Mouse (Mus musculus): ENCODE measurements around the gene Pdap1. TPM values are rescaled to one million over a fixed set of nuclear protein-coding genes. Genes with fewer than 3 reads are reported as not detected.
"Not testable (repeated sequence)": the region's sequence is repeated elsewhere in the genome, so short reads cannot be mapped to it uniquely, and the experiment has no call there.

Pdap1 gene
- polyA plus RNA-seq, 1 experiment, result 74.2 TPM

GRCm38 (mm10) chr5:145089878-145090277, 50.2 kb downstream of the Pdap1 start:
- peaks cover 10% of the 10 kb centered on the region for H3K4me1 ChIP-seq (ENCODE audit: control insufficient read depth, insufficient read depth, low read length)
- TF ChIP-seq CTCF (IDR thresholded peaks at IDR 0.05; ENCODE audit: extremely low read depth, insufficient read depth, low read length), result no peak
- TF ChIP-seq POLR2A (IDR thresholded peaks at IDR 0.05; ENCODE audit: extremely low read depth, insufficient read depth, low read length), result no peak
- H3K27ac ChIP-seq (ENCODE audit: insufficient read depth, low read length), result peak overlapping the region; percentile 51; the same call in 1 of the 2 replicates

GRCm38 (mm10) chr5:145088186-145088585, 51.9 kb downstream of the Pdap1 start:
- H3K27ac ChIP-seq (ENCODE audit: insufficient read depth, low read length), result no peak overlapping the region
- no peak overlapping the region for H3K4me3 ChIP-seq (ENCODE audit: insufficient read depth, low read length)
- TF ChIP-seq POLR2A (IDR thresholded peaks at IDR 0.05; ENCODE audit: extremely low read depth, insufficient read depth, low read length) (no peak), CTCF (IDR thresholded peaks at IDR 0.05; ENCODE audit: extremely low read depth, insufficient read depth, low read length) (no peak)
- H3K4me1 ChIP-seq (ENCODE audit: control insufficient read depth, insufficient read depth, low read length), result peaks cover 13% of the 10 kb centered on the region

More at GRCm38 (mm10) chr5:145089878-145090277, 50.2 kb downstream of the Pdap1 start:
- H3K4me3 ChIP-seq (ENCODE audit: insufficient read depth, low read length), result no peak overlapping the region

GRCm38 (mm10) chr5:145084822-145085221, 55.2 kb downstream of the Pdap1 start:
- Histone ChIP-seq H3K27ac (ENCODE audit: insufficient read depth, low read length) (no peak overlapping the region), H3K4me3 (ENCODE audit: insufficient read depth, low read length) (peak overlapping the region; percentile 63; the same call in 1 of the 2 replicates), H3K4me1 (ENCODE audit: control insufficient read depth, insufficient read depth, low read length) (peaks cover 10% of the 10 kb centered on the region)
- no peak for TF ChIP-seq POLR2A (IDR thresholded peaks at IDR 0.05; ENCODE audit: extremely low read depth, insufficient read depth, low read length)
- no peak for TF ChIP-seq CTCF (IDR thresholded peaks at IDR 0.05; ENCODE audit: extremely low read depth, insufficient read depth, low read length)

- Histone ChIP-seq H3K4me3 (ENCODE audit: insufficient read depth, low read length) (peak within 1 kb of the TSS; percentile 63), H3K27ac (ENCODE audit: insufficient read depth, low read length) (peak within 1 kb of the TSS; percentile 20; the same call in 1 of the 2 replicates), H3K4me1 (ENCODE audit: control insufficient read depth, insufficient read depth, low read length) (peaks cover 7% of the 10 kb centered on the region)
- peak; percentile 88 for TF ChIP-seq POLR2A (IDR thresholded peaks at IDR 0.05; ENCODE audit: extremely low read depth, insufficient read depth, low read length)
- no peak for TF ChIP-seq CTCF (IDR thresholded peaks at IDR 0.05; ENCODE audit: extremely low read depth, insufficient read depth, low read length)
Observed at GRCm38 (mm10) chr5:145083632-145084451, 56.2 kb downstream of the Pdap1 start, which contains the start of the genes Arpc1a and Kpna7. Gene Arpc1a (plus strand): TSS chr5:145083830. Gene Kpna7 (minus strand): TSS chr5:145084030.

DNA sequence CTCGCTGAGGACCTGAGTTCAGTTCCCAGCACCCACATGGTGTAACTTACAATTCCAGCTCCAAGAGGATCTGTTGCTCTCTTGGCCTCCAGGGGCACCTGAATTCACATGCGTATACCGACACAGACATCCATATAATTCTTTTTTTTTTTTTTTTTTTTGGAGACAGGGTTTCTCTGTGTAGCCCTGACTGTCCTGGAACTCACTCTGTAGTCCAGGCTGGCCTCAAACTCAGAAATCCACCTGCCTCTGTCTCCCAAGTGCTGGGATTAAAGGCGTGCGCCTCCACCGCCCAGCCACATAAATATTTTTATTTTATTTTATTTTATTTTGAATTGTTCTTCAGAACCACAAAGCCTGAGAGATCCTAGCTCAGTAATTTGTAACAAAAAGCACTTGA, 56.8 kb downstream of the Pdap1 start:
- H3K27ac ChIP-seq (ENCODE audit: insufficient read depth, low read length); H3K4me1 ChIP-seq (ENCODE audit: control insufficient read depth, insufficient read depth, low read length): not testable (repeated sequence)
- H3K4me3 ChIP-seq (ENCODE audit: insufficient read depth, low read length), result peak overlapping the region; percentile 63

- TF ChIP-seq POLR2A (IDR thresholded peaks at IDR 0.05; ENCODE audit: extremely low read depth, insufficient read depth, low read length), result no peak
- no peak for TF ChIP-seq CTCF (IDR thresholded peaks at IDR 0.05; ENCODE audit: extremely low read depth, insufficient read depth, low read length)
- H3K27ac ChIP-seq (ENCODE audit: insufficient read depth, low read length), result no peak overlapping the region
- peaks cover 7% of the 10 kb centered on the region for H3K4me1 ChIP-seq (ENCODE audit: control insufficient read depth, insufficient read depth, low read length)
- no peak overlapping the region for H3K4me3 ChIP-seq (ENCODE audit: insufficient read depth, low read length)
Observed at GRCm38 (mm10) chr5:145081866-145082613, 58.0 kb downstream of the Pdap1 start.

Other genes with a start within 250 kb of the Pdap1 start
- 33.8 and 34.0 TPM in 2 replicates for gene Smurf1, start 174.4 kb downstream of the Pdap1 start, polyA plus RNA-seq (2012; rRNA removed)
- gene Gm4871, start 107.5 kb downstream of the Pdap1 start, polyA plus RNA-seq (2012; rRNA removed), result not detected in 2 replicates
- not detected in 2 replicates for gene 1700018F24Rik, start 97.2 kb downstream of the Pdap1 start, polyA plus RNA-seq (2012; rRNA removed)
- gene Arpc1a, start 56.4 kb downstream of the Pdap1 start, polyA plus RNA-seq (2012; rRNA removed), result 253 and 254 TPM in 2 replicates
- gene Kpna7, start 56.2 kb downstream of the Pdap1 start, polyA plus RNA-seq (2012; rRNA removed), result not detected in 2 replicates
- 74.5 and 84.6 TPM in 2 replicates for gene Arpc1b, start 26.0 kb downstream of the Pdap1 start, polyA plus RNA-seq (2012; rRNA removed)
- gene Bud31, start 124 bp upstream of the Pdap1 start, polyA plus RNA-seq (2012; rRNA removed), result 104 and 105 TPM in 2 replicates
- 16.4 and 18.5 TPM in 2 replicates for gene Ptcd1, start 26.9 kb upstream of the Pdap1 start, polyA plus RNA-seq (2012; rRNA removed)
- 39.1 and 43.0 TPM in 2 replicates for gene Cpsf4, start 27.0 kb upstream of the Pdap1 start, polyA plus RNA-seq (2012; rRNA removed)
- gene Atp5j2, start 51.8 kb upstream of the Pdap1 start, polyA plus RNA-seq (2012; rRNA removed), result 380 and 392 TPM in 2 replicates
- 8.5 and 9.8 TPM in 2 replicates for gene Zkscan14, start 61.6 kb upstream of the Pdap1 start, polyA plus RNA-seq (2012; rRNA removed)
- 9.3 and 10.0 TPM in 2 replicates for gene Zkscan5, start 64.3 kb upstream of the Pdap1 start, polyA plus RNA-seq (2012; rRNA removed)
- gene Zfp655, start 91.5 kb upstream of the Pdap1 start, polyA plus RNA-seq (2012; rRNA removed), result 21.7 and 22.9 TPM in 2 replicates
- 15.1 and 15.8 TPM in 2 replicates for gene Zscan25, start 140.3 kb upstream of the Pdap1 start, polyA plus RNA-seq (2012; rRNA removed)
- gene Cyp3a57, start 205.0 kb upstream of the Pdap1 start, polyA plus RNA-seq (2012; rRNA removed), result 0.04 and 0.06 TPM in 2 replicates